Mouse (Mus musculus): Measurements from ENCODE around the gene Gm42791. TPM values are rescaled to one million over a fixed set of nuclear protein-coding genes. Genes with fewer than 3 reads are reported as not detected.

Gm42791 gene
- total and polyA plus RNA-seq, 2 experiments, result not detected

DNA sequence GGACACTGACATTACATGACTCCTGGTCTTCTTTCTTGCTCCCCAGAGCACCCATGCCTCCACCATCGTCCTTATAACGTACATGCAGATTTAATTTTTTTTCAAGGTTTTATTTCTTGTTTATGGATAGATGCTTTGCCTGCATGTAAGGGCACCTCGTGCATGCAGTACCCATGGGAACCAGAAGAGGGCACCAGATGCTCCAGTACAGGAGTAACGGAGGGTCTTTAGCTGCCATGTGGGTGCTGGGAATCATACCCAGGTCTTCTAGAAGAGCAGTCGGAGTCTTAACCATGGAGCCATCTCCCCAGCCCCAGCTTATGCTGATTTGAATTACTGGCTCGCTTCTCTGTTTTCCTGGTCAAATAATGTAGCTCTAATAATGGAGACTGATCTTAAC lies 52.6 kb downstream of the Gm42791 start:
- Histone ChIP-seq H3K36me3 (ENCODE audit: control insufficient read depth, insufficient read depth, low read length) (no peaks in the 10 kb centered on the region), H3K4me1 (ENCODE audit: control insufficient read depth, insufficient read depth, low read length) (no peaks in the 10 kb centered on the region), H3K9ac (ENCODE audit: low read depth, low read length) (no peak overlapping the region), H3K27me3 (ENCODE audit: control insufficient read depth, insufficient read depth, low read length) (no peaks in the 10 kb centered on the region), H3K4me3 (ENCODE audit: insufficient read depth, low read depth, low read length) (no peak overlapping the region), H3K27ac (replicated peaks; ENCODE audit: insufficient read depth, low read depth, low read length) (no peak overlapping the region), H3K79me2 (ENCODE audit: control insufficient read depth, insufficient read depth, low read length) (no peaks in the 10 kb centered on the region)
- DNase-seq (ENCODE audit: extremely low read depth, low read depth, low spot score), result no peak
- WGBS, result 92% methylated on average over 6 of the region's 6 CpGs
- no peak for TF ChIP-seq POLR2A (IDR thresholded peaks at IDR 0.05; ENCODE audit: extremely low read depth, insufficient read depth, low read length)
- peak; percentile 54 for TF ChIP-seq CTCF (IDR thresholded peaks at IDR 0.05; ENCODE audit: low read depth, low read length)

DNA sequence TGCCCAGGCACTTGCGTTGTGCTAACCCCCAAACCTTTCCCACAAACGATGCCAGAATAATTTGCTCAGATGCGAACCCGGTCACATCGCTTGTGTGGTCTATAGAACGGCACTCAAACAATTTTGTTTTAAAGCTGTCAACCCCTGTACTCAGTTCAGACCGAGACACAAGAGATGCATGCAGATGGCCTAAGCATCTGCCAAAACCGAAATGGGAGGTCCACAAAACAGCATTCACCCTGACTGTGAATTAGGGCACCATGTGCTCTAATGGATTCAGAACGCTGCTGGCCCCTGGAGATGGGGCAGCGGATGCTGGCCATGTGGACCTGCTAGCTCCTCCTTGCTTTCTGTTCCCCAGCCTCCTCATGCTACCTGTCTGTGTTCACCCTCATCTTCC lies 53.1 kb downstream of the Gm42791 start:
- 94% methylated on average over 10 of the region's 10 CpGs for WGBS
- no peak for TF ChIP-seq POLR2A (IDR thresholded peaks at IDR 0.05; ENCODE audit: extremely low read depth, insufficient read depth, low read length)
- no peak for TF ChIP-seq CTCF (IDR thresholded peaks at IDR 0.05; ENCODE audit: low read depth, low read length)
- no peaks in the 10 kb centered on the region for H3K79me2 ChIP-seq (ENCODE audit: control insufficient read depth, insufficient read depth, low read length)
- H3K9ac ChIP-seq (ENCODE audit: low read depth, low read length), result no peak overlapping the region
- H3K36me3 ChIP-seq (ENCODE audit: control insufficient read depth, insufficient read depth, low read length), result no peaks in the 10 kb centered on the region
- H3K4me1 ChIP-seq (ENCODE audit: control insufficient read depth, insufficient read depth, low read length), result no peaks in the 10 kb centered on the region
- no peak overlapping the region for H3K27ac ChIP-seq (replicated peaks; ENCODE audit: insufficient read depth, low read depth, low read length)
- DNase-seq (ENCODE audit: extremely low read depth, low read depth, low spot score), result no peak
- no peak overlapping the region for H3K4me3 ChIP-seq (ENCODE audit: insufficient read depth, low read depth, low read length)
- H3K27me3 ChIP-seq (ENCODE audit: control insufficient read depth, insufficient read depth, low read length), result no peaks in the 10 kb centered on the region

DNA sequence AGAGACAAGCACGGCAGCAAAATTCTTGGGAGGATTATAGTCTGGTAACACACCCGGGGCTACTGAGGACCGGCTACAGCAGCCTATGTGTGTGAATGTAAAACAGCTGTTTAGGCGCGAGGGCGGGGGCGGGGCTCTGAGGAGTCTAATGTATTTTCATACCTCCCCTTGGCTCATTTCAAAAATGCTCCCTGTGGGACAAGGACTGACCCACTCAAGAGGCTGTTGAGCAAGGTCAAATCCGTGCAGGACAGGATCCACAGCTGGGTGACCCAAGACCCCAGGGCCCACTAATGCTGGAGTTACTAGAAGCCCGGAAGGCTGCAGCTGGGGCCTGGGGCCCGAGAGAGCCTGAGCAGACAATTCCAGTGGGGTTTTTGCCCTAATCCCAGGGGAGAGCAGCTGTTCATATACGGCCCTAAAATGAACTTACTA lies 55.0 kb downstream of the Gm42791 start:
- Histone ChIP-seq H3K9ac (ENCODE audit: low read depth, low read length) (no peak overlapping the region), H3K27ac (replicated peaks; ENCODE audit: insufficient read depth, low read depth, low read length) (no peak overlapping the region), H3K27me3 (ENCODE audit: control insufficient read depth, insufficient read depth, low read length) (no peaks in the 10 kb centered on the region), H3K4me1 (ENCODE audit: control insufficient read depth, insufficient read depth, low read length) (peaks cover 2% of the 10 kb centered on the region), H3K79me2 (ENCODE audit: control insufficient read depth, insufficient read depth, low read length) (no peaks in the 10 kb centered on the region), H3K36me3 (ENCODE audit: control insufficient read depth, insufficient read depth, low read length) (no peaks in the 10 kb centered on the region), H3K4me3 (ENCODE audit: insufficient read depth, low read depth, low read length) (no peak overlapping the region)
- DNase-seq (ENCODE audit: extremely low read depth, low read depth, low spot score), result no peak
- WGBS, result 88% methylated on average over 11 of the region's 11 CpGs
- TF ChIP-seq POLR2A (IDR thresholded peaks at IDR 0.05; ENCODE audit: extremely low read depth, insufficient read depth, low read length) (no peak), CTCF (IDR thresholded peaks at IDR 0.05; ENCODE audit: low read depth, low read length) (no peak)

DNA sequence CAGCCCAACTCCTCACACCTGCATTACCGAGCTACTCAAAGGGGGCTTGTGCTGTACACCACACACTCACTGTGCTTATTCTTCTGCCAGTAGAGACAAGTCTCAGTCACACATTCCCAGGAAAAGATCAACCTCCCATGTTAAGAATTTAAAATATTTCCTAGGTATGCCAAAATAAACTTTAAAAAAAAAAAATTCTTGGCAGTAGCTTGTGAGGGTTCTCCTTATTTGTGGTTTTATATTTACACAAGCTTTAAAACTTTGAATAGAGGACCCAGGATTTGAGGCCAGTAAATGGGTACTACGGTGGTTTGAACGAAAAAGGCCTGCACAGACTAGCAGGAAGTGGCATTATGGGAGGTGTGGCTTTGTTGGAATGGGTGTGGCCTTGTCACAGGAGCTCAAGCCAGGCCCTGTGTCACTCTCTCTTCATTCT lies 58.4 kb downstream of the Gm42791 start:
- no peak overlapping the region for H3K9ac ChIP-seq (ENCODE audit: low read depth, low read length)
- H3K36me3 ChIP-seq (ENCODE audit: control insufficient read depth, insufficient read depth, low read length), result no peaks in the 10 kb centered on the region
- no peaks in the 10 kb centered on the region for H3K27me3 ChIP-seq (ENCODE audit: control insufficient read depth, insufficient read depth, low read length)
- H3K4me1 ChIP-seq (ENCODE audit: control insufficient read depth, insufficient read depth, low read length), result peaks cover 2% of the 10 kb centered on the region
- WGBS, result 49% methylated on average over 3 of the region's 3 CpGs
- no peaks in the 10 kb centered on the region for H3K79me2 ChIP-seq (ENCODE audit: control insufficient read depth, insufficient read depth, low read length)
- no peak overlapping the region for H3K27ac ChIP-seq (replicated peaks; ENCODE audit: insufficient read depth, low read depth, low read length)
- TF ChIP-seq POLR2A (IDR thresholded peaks at IDR 0.05; ENCODE audit: extremely low read depth, insufficient read depth, low read length) (no peak), CTCF (IDR thresholded peaks at IDR 0.05; ENCODE audit: low read depth, low read length) (no peak)
- H3K4me3 ChIP-seq (ENCODE audit: insufficient read depth, low read depth, low read length), result no peak overlapping the region
- DNase-seq (ENCODE audit: extremely low read depth, low read depth, low spot score), result peak; percentile 68

DNA sequence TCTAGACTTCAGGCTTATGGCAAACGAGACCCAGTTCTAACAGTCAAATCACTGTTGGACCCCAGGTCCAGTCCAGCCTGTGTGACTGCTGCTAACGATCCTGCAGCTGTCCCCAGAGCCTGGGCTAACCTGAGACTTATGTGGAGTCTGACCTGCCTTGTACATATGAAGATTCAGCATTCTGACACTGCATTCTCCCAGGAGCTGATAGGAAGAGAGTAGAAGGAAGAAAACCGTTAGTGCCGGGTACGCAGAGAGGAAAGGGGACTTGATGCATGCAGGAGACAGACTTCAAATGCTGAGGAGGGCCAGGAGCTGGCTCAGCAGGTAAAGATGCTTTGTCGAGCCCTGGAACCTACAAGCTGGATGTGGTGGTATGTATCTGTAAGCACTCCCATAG lies 59.1 kb downstream of the Gm42791 start:
- no peak overlapping the region for H3K9ac ChIP-seq (ENCODE audit: low read depth, low read length)
- TF ChIP-seq POLR2A (IDR thresholded peaks at IDR 0.05; ENCODE audit: extremely low read depth, insufficient read depth, low read length), result no peak
- no peak for TF ChIP-seq CTCF (IDR thresholded peaks at IDR 0.05; ENCODE audit: low read depth, low read length)
- peaks cover 2% of the 10 kb centered on the region for H3K4me1 ChIP-seq (ENCODE audit: control insufficient read depth, insufficient read depth, low read length)
- 93% methylated on average over 6 of the region's 6 CpGs for WGBS
- no peaks in the 10 kb centered on the region for H3K27me3 ChIP-seq (ENCODE audit: control insufficient read depth, insufficient read depth, low read length)
- no peaks in the 10 kb centered on the region for H3K79me2 ChIP-seq (ENCODE audit: control insufficient read depth, insufficient read depth, low read length)
- DNase-seq (ENCODE audit: extremely low read depth, low read depth, low spot score), result no peak
- no peak overlapping the region for H3K27ac ChIP-seq (replicated peaks; ENCODE audit: insufficient read depth, low read depth, low read length)
- no peaks in the 10 kb centered on the region for H3K36me3 ChIP-seq (ENCODE audit: control insufficient read depth, insufficient read depth, low read length)
- H3K4me3 ChIP-seq (ENCODE audit: insufficient read depth, low read depth, low read length), result no peak overlapping the region

DNA sequence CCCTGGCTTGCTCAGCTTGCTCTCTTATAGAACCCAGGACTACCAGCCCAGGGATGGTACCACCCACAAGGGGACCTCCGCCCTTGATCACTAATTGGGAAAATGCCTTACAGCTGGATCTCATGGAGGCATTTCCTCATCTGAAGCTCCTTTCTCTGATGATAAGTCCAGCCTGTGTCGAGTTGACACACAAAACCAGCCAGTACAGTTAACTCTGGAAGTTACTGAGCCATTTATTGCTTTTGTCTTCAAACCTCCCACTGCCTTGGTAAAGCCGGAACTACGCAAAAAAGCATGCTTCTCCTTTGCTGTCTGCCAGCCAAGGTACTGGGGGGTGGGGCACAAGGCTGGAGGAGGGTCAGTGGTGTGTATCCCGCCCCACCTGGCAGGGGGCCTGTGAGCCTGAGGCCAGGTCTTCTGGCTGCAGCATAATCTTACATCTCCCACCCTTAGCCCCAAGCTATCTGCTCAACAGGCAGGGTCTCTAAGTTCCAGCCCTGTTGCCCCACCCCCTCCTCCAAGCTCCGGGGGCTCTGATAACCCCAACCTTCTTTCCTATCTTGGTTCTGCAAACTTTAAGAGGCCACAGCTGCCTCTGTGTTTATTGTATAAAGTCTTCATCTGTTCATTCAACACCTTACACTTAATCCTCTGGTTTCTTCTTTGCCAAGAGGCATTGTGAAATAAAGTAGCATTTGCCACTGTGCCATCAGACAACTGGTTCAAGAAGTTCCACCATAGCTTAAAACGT lies 59.7 kb downstream of the Gm42791 start:
- DNase-seq (ENCODE audit: extremely low read depth, low read depth, low spot score), result no peak
- Histone ChIP-seq H3K4me1 (ENCODE audit: control insufficient read depth, insufficient read depth, low read length) (peaks cover 2% of the 10 kb centered on the region), H3K9ac (ENCODE audit: low read depth, low read length) (no peak overlapping the region)

More for the DNA sequence above, 59.7 kb downstream of the Gm42791 start:
- Histone ChIP-seq H3K36me3 (ENCODE audit: control insufficient read depth, insufficient read depth, low read length) (no peaks in the 10 kb centered on the region), H3K27ac (replicated peaks; ENCODE audit: insufficient read depth, low read depth, low read length) (no peak overlapping the region), H3K79me2 (ENCODE audit: control insufficient read depth, insufficient read depth, low read length) (no peaks in the 10 kb centered on the region), H3K4me3 (ENCODE audit: insufficient read depth, low read depth, low read length) (no peak overlapping the region), H3K27me3 (ENCODE audit: control insufficient read depth, insufficient read depth, low read length) (no peaks in the 10 kb centered on the region)
- 80% methylated on average over 7 of the region's 7 CpGs for WGBS
- TF ChIP-seq POLR2A (IDR thresholded peaks at IDR 0.05; ENCODE audit: extremely low read depth, insufficient read depth, low read length) (no peak), CTCF (IDR thresholded peaks at IDR 0.05; ENCODE audit: low read depth, low read length) (no peak)

Data from liver, adult 2 months (tissue).